Mouse (Mus musculus) midbrain, embryonic 12.5 days (tissue): ENCODE measurements around the gene Gtf2f2. TPM values are rescaled to one million over a fixed set of nuclear protein-coding genes. Genes with fewer than 3 reads are reported as not detected.
A peak's percentile ranks its signal among the peaks of the same experiment; 100 is the strongest.

Experiments
- ATAC-seq: fragments of 200-750 bp; cut with Nextera tagmentation; 2 replicates; pipeline ENCODE4 v1.8.0; 2017; ENCODE audit warnings: low read depth, moderate TSS enrichment, moderate library complexity; ENCODE audit not compliant: low FRiP score
- H3K27ac ChIP-seq: fragments of 300-500 bp; sonication (generic); replicated peaks from 2 replicates; pipeline ENCODE4 v1.5.1; 2016; ENCODE audit warnings: mild to moderate bottlenecking
- H3K27me3 ChIP-seq: fragments of 300-500 bp; sonication (generic); 2 replicates; pipeline ENCODE4 v1.6.1; 2016; ENCODE audit warnings: mild to moderate bottlenecking
- H3K36me3 ChIP-seq: fragments of 300-500 bp; sonication (generic); 2 replicates; pipeline ENCODE4 v1.6.1; 2016
- H3K4me1 ChIP-seq: fragments of 300-500 bp; sonication (generic); 2 replicates; pipeline ENCODE4 v1.6.1; 2016
- H3K4me2 ChIP-seq: fragments of 300-500 bp; sonication (generic); replicated peaks from 2 replicates; pipeline ENCODE4 v1.6.1; 2016; ENCODE audit warnings: mild to moderate bottlenecking, moderate library complexity
- H3K4me3 ChIP-seq: fragments of 300-500 bp; sonication (generic); 2 replicates; pipeline ENCODE4 v1.5.1; 2016; ENCODE audit warnings: mild to moderate bottlenecking
- H3K9ac ChIP-seq: fragments of 300-500 bp; sonication (generic); replicated peaks from 2 replicates; pipeline ENCODE4 v1.6.1; 2016; ENCODE audit warnings: mild to moderate bottlenecking, moderate library complexity
- H3K9me3 ChIP-seq: fragments of 300-500 bp; sonication (generic); 2 replicates; pipeline ENCODE4 v1.6.1; 2016; ENCODE audit warnings: mild to moderate bottlenecking
- WGBS: fragments of 180-500 bp; shearing (Covaris S2); methylation state at CpG from one replicate; pipeline ENCODE4 v1.1.7; 2016; 5-methylcytosine and 5-hydroxymethylcytosine counted together
- polyA plus RNA-seq: library from polyadenylated mRNA; unstranded; fragments of >200 nt; fragmentation: Nextera tagmentation; extraction: Ambion mirVana; gene quantifications from 2 replicates; pipeline ENCODE4 v1.2.1, GENCODE M21; 2016

Gtf2f2 gene
- polyA plus RNA-seq, 1 experiment from 2014 or later = 48.9 TPM

- no peak overlapping the region for H3K9ac ChIP-seq
- no peaks in the 10 kb centered on the region for H3K27me3 ChIP-seq
- H3K36me3 ChIP-seq = peaks cover 19% of the 10 kb centered on the region
- H3K9me3 ChIP-seq = no peaks in the 10 kb centered on the region
- H3K27ac ChIP-seq = no peak overlapping the region
- H3K4me2 ChIP-seq = no peak overlapping the region
- ATAC-seq = no peak
- 89% methylated on average over 3 of the region's 3 CpGs for WGBS
- H3K4me3 ChIP-seq = no peak overlapping the region
- peaks cover 16% of the 10 kb centered on the region for H3K4me1 ChIP-seq
These were observed 105.7 kb downstream of the Gtf2f2 start for GRCm38 (mm10) chr14:75904972-75905371.

GRCm38 (mm10) chr14:75903131-75903530 lies 107.5 kb downstream of the Gtf2f2 start:
- no peaks in the 10 kb centered on the region for H3K9me3 ChIP-seq
- no peak overlapping the region for H3K4me3 ChIP-seq
- H3K9ac ChIP-seq = no peak overlapping the region
- H3K36me3 ChIP-seq = peaks cover 19% of the 10 kb centered on the region
- H3K4me1 ChIP-seq = peaks cover 21% of the 10 kb centered on the region
- no peaks in the 10 kb centered on the region for H3K27me3 ChIP-seq
- WGBS = 95% methylated on average over 3 of the region's 3 CpGs
- H3K4me2 ChIP-seq = no peak overlapping the region
- H3K27ac ChIP-seq = no peak overlapping the region
- no peak for ATAC-seq

- peaks cover 23% of the 10 kb centered on the region for H3K36me3 ChIP-seq
- peaks cover 21% of the 10 kb centered on the region for H3K4me1 ChIP-seq
- no peak overlapping the region for H3K9ac ChIP-seq
- no peak for ATAC-seq
- H3K9me3 ChIP-seq = no peaks in the 10 kb centered on the region
- WGBS = 86% methylated on average over 2 of the region's 2 CpGs
- H3K27me3 ChIP-seq = no peaks in the 10 kb centered on the region
- H3K27ac ChIP-seq = peak overlapping the region; percentile 85; the same call in 1 of the 2 replicates
- H3K4me3 ChIP-seq = no peak overlapping the region
- no peak overlapping the region for H3K4me2 ChIP-seq
These were observed 108.7 kb downstream of the Gtf2f2 start for GRCm38 (mm10) chr14:75902013-75902412.

GRCm38 (mm10) chr14:75900793-75901499 lies 109.7 kb downstream of the Gtf2f2 start:
- Histone ChIP-seq H3K4me3 (no peak overlapping the region), H3K27me3 (no peaks in the 10 kb centered on the region), H3K36me3 (peaks cover 23% of the 10 kb centered on the region), H3K9me3 (no peaks in the 10 kb centered on the region), H3K4me2 (no peak overlapping the region), H3K27ac (peak overlapping the region; percentile 85), H3K4me1 (peaks cover 21% of the 10 kb centered on the region), H3K9ac (0 out of 2 replicates have a peak overlapping the region, but pooled peaks have one; percentile 24)
- peak; percentile 88 for ATAC-seq
- WGBS = 62% methylated on average over 5 of the region's 5 CpGs

- ATAC-seq = peak; percentile 42
- peaks cover 21% of the 10 kb centered on the region for H3K36me3 ChIP-seq
- H3K4me1 ChIP-seq = peaks cover 21% of the 10 kb centered on the region
- H3K27me3 ChIP-seq = no peaks in the 10 kb centered on the region
- H3K27ac ChIP-seq = no peak overlapping the region
- H3K9ac ChIP-seq = no peak overlapping the region
- no peak overlapping the region for H3K4me2 ChIP-seq
- no peaks in the 10 kb centered on the region for H3K9me3 ChIP-seq
- no peak overlapping the region for H3K4me3 ChIP-seq
- 26% methylated on average over 4 of the region's 4 CpGs for WGBS
These were observed 111.1 kb downstream of the Gtf2f2 start for GRCm38 (mm10) chr14:75899566-75899965.

- Histone ChIP-seq H3K27ac (no peak overlapping the region), H3K9me3 (no peaks in the 10 kb centered on the region), H3K4me2 (no peak overlapping the region), H3K27me3 (no peaks in the 10 kb centered on the region), H3K9ac (no peak overlapping the region), H3K36me3 (peaks cover 16% of the 10 kb centered on the region), H3K4me3 (no peak overlapping the region), H3K4me1 (no peaks in the 10 kb centered on the region)
- ATAC-seq = no peak
- 94% methylated on average over 9 of the region's 9 CpGs for WGBS
These were observed 118.5 kb downstream of the Gtf2f2 start for GRCm38 (mm10) chr14:75892118-75892517.

- 75% methylated on average over 5 of the region's 5 CpGs for WGBS
- no peak for ATAC-seq
- H3K9me3 ChIP-seq = no peaks in the 10 kb centered on the region
- no peak overlapping the region for H3K9ac ChIP-seq
- peaks cover 14% of the 10 kb centered on the region for H3K4me1 ChIP-seq
- H3K27ac ChIP-seq = no peak overlapping the region
- H3K4me3 ChIP-seq = no peak overlapping the region
- no peaks in the 10 kb centered on the region for H3K27me3 ChIP-seq
- no peak overlapping the region for H3K4me2 ChIP-seq
- H3K36me3 ChIP-seq = no peaks in the 10 kb centered on the region
These were observed 126.8 kb downstream of the Gtf2f2 start for GRCm38 (mm10) chr14:75883873-75884272.

GRCm38 (mm10) chr14:75883330-75883729 lies 127.3 kb downstream of the Gtf2f2 start:
- Histone ChIP-seq H3K27me3 (no peaks in the 10 kb centered on the region), H3K36me3 (no peaks in the 10 kb centered on the region), H3K27ac (no peak overlapping the region), H3K4me2 (no peak overlapping the region), H3K9ac (no peak overlapping the region), H3K4me1 (peaks cover 19% of the 10 kb centered on the region), H3K9me3 (no peaks in the 10 kb centered on the region), H3K4me3 (no peak overlapping the region)
- WGBS = 78% methylated on average over 5 of the region's 5 CpGs
- no peak for ATAC-seq

- Histone ChIP-seq H3K4me1 (peaks cover 19% of the 10 kb centered on the region), H3K4me2 (no peak overlapping the region), H3K36me3 (no peaks in the 10 kb centered on the region), H3K27me3 (no peaks in the 10 kb centered on the region), H3K9ac (no peak overlapping the region), H3K4me3 (no peak overlapping the region), H3K27ac (peak overlapping the region; percentile 46; the same call in 1 of the 2 replicates), H3K9me3 (no peaks in the 10 kb centered on the region)
- 47% methylated on average over 4 of the region's 4 CpGs for WGBS
- ATAC-seq = no peak
These were observed 128.8 kb downstream of the Gtf2f2 start for GRCm38 (mm10) chr14:75881856-75882255.

- H3K4me3 ChIP-seq = 0 out of 2 replicates have a peak overlapping the region, but pooled peaks have one; percentile 12
- no peaks in the 10 kb centered on the region; the same call in 1 of the 2 replicates for H3K27me3 ChIP-seq
- H3K4me1 ChIP-seq = peaks cover 22% of the 10 kb centered on the region
- H3K36me3 ChIP-seq = no peaks in the 10 kb centered on the region
- WGBS = 10% methylated on average over 8 of the region's 8 CpGs
- H3K4me2 ChIP-seq = peak overlapping the region; percentile 31
- ATAC-seq = peak; percentile 63
- no peaks in the 10 kb centered on the region for H3K9me3 ChIP-seq
- peak overlapping the region; percentile 35; the same call in 1 of the 2 replicates for H3K27ac ChIP-seq
- H3K9ac ChIP-seq = no peak overlapping the region
These were observed 131.7 kb downstream of the Gtf2f2 start for GRCm38 (mm10) chr14:75878980-75879379.

- no peak for ATAC-seq
- peaks cover 14% of the 10 kb centered on the region for H3K4me1 ChIP-seq
- H3K9me3 ChIP-seq = no peaks in the 10 kb centered on the region
- no peak overlapping the region for H3K4me3 ChIP-seq
- H3K9ac ChIP-seq = no peak overlapping the region
- no peak overlapping the region for H3K4me2 ChIP-seq
- no peak overlapping the region for H3K27ac ChIP-seq
- WGBS = 85% methylated on average over 3 of the region's 3 CpGs
- H3K27me3 ChIP-seq = no peaks in the 10 kb centered on the region; the same call in 1 of the 2 replicates
- no peaks in the 10 kb centered on the region for H3K36me3 ChIP-seq
These were observed 133.4 kb downstream of the Gtf2f2 start for GRCm38 (mm10) chr14:75877297-75877696.

GRCm38 (mm10) chr14:75876320-75877043 lies 134.2 kb downstream of the Gtf2f2 start:
- peak overlapping the region; percentile 18; the same call in 1 of the 2 replicates for H3K4me3 ChIP-seq

More at GRCm38 (mm10) chr14:75876320-75877043, 134.2 kb downstream of the Gtf2f2 start:
- H3K27ac ChIP-seq = no peak overlapping the region
- H3K36me3 ChIP-seq = no peaks in the 10 kb centered on the region
- ATAC-seq = peak; percentile 70
- peak overlapping the region; percentile 45 for H3K4me2 ChIP-seq
- H3K27me3 ChIP-seq = no peaks in the 10 kb centered on the region; the same call in 1 of the 2 replicates
- peak overlapping the region; percentile 39 for H3K9ac ChIP-seq
- WGBS = 12% methylated on average over 21 of the region's 21 CpGs
- no peaks in the 10 kb centered on the region for H3K9me3 ChIP-seq
- H3K4me1 ChIP-seq = peaks cover 9% of the 10 kb centered on the region
